Mouse (Mus musculus) c-Kit-negative CD71-positive TER-119-positive erythroid progenitor cells, embryonic 14.5 days (primary cell): ENCODE measurements around the gene Ppp1r9b.
A peak's percentile ranks its signal among the peaks of the same experiment; 100 is the strongest.

Source experiments
- DNase-seq: peaks from one replicate; pipeline ENCODE4 v3.0.0-alpha.2; 2013; ENCODE audit warnings: low read depth, low spot score

Gene Ppp1r9b

DNA sequence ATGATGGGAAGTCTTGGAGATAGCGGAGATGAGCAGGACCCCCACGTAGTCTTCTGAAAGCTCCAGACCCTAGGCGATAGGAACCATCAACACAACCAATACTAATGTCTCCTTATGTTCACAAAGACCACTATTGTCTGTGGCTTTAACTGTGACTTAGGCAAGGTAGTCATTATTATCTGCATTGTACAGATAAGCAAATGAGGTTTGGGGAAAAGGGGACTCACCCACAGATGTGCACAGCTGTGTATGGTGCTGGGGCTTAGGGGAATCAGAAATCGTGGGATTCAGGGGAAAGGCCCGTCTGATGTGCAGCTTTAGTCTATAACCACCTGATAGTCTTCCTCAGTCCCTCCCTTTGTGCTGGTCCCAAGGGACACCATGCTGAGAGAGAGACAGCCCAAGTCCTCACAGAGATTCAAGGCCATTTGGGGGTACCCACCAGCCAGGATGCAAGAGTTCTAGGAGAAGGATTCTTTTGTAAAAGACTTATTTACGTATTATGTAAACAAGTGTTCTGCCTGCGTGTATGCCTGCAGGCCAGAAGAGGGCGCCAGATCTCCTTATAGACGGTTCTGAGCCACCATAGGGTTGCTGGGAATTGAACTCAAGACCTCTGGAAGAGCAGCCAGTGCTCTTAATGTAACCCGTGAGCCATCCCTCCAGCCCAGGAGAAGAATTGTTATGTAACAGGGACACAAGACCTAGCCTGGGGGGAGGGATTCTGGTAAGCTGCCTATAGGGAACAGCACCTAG lies 31.6 kb downstream of the Ppp1r9b start:
- no peak for DNase-seq

DNA sequence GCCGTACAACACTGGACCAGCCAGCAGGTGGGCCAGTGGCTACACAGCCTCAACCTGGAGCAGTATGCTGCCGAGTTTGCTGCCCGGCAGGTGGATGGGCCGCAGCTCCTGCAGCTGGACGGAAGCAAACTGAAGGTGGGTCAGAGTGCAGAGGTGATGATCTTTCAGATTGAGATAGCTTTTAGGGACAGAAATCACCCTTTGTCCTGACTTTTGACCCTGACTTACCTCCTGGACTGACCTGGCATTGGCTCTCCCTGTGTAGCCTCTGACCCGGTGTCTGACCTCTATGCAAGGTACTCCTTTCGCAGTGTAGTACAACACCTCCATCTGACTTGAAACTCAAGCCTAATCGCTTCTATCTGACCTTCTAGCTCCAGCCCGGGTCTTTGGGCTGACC lies 32.6 kb downstream of the Ppp1r9b start:
- no peak for DNase-seq

DNA sequence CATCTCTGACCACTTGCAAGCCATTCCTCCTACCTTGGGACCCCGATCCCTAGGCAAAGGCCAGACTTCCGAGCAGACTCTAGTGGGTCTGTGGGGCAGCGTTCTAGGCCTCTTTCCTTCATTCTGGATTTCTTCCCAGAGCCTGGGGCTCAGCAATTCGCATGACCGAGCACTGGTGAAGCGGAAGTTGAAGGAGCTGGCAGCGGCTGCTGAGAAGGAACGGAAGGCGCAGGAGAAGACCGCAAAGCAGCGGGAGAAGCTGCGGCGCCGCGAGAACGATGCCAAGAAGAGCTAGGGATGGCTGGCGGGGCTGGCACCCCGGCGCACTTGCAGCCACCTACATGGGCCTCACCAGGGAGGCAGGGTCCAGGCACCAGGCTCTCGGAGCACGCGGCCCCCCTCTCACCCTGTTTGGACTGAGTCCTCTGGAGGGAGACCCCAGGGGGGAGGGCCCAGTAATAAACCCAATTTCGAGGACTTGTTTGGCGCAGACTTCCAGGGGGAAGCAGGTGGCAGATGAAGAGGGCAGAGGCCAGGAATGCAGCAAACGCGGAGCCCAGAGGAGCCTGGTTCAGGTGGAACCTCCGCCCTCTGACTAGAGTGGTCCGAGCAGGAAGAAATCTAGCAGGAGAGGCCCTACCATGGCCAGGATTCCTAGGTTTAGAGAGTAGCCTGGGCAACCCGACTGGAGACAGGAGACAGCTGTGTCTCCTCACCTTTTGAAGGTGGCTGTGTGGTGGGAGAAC lies 33.8 kb downstream of the Ppp1r9b start:
- DNase-seq: no peak

DNA sequence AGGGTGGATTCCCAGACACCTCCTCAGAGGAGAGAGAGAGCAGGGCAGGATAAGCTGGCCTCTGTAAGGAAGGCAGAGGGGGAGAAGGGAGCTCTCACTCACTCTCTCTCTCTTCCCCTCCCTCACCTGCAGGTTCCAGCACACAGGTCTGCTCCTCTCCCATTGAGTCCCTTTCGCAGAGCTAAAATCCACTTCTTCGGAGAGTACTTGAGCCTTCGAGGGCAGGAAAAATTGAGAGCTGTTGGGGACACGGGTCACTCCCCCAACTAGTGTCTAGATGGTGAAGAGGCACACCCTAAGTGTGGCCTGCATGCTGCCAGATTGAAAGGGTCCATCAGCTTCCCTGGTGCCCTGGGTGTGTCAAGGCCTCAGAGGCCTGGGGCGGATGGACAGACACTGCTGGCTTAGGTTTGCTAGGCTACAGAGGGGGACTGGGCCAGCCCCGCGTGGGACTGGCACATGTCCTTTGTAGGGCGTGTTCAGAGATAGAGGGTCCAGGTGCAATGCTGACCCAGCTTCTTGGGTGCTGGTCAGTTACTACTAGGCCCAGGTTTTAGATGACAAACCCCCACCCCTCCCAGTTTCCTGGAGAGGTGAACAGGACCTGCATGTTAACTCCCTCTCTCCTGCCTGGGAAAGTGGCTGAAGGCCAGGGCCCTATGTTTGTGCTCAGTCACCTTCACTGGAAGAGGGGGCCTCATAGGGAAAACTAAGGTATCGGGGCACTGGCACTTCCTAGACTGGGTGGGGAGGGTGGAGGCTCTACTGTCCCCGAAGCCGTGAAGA lies 34.6 kb downstream of the Ppp1r9b start:
- no peak for DNase-seq

DNA sequence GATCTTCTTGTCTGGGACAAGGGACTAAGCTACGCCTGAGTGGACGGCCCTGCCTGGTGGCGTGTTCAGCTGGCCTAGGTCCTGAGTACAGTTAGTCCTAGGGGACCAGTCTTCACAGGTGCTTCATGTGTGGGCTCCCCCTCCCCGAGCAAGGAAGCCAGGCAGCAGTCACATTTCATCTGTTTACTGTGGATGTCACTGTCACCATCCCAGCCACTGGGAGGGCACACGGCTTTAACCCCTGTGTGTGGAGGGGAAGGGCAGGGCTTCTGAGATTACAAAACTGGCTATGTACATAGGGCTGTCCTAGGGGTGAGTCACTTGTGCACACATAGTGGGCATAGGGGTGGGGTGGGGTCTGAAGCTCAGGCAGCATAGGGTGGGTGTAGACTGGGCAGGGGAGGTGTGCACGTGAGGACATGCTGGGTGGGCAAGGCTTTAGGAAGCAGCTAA lies 35.3 kb downstream of the Ppp1r9b start:
- DNase-seq: no peak

DNA sequence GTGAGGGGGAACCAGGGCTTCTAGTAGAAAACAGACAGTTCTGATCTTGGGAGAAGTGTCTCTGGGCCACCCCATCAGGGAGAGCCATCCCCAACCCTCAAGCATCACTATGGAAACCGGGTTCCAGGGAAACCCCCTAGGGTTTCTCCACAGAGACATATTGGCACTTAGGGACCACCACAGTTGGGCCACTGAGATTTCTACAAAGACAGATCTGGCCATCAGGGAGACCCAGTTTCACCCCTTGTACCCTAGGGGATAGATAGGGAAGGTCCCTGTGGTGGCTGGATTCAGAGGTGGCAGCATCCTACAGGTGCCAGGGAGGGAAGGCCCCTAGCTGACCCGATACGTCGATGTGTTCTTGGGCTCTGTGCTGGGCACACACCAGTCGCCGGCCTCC lies 36.0 kb downstream of the Ppp1r9b start:
- no peak for DNase-seq

DNA sequence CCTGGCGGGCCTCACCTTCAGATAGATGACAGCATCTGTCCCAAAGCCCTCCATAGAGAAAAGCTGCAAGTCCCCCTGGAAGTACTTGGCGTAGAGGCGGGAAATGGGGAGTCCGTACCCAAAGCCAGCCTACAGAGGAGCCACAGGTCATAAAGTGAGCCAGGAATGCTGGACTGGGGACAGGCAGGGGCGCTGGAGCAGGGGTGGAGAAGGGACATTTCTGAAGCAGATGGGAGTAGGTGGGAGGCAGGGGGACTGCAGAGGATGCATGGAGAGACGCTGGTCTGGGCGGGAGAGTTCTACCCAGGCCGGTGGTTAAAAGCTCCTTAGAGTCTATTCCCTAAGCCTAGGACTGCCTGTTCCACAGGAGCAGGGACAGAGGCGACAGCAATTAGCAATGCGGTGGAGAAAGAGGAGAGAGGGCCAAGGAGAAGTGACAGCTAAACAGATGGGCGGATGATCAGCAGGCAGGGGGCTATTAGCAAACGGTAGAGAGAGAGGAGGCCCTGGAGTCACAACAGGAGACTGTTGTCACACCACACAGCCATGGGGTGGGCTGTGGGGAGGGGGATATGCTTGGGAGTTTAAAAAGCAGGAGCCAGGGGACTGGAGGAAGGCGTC lies 37.1 kb downstream of the Ppp1r9b start:
- DNase-seq: no peak

DNA sequence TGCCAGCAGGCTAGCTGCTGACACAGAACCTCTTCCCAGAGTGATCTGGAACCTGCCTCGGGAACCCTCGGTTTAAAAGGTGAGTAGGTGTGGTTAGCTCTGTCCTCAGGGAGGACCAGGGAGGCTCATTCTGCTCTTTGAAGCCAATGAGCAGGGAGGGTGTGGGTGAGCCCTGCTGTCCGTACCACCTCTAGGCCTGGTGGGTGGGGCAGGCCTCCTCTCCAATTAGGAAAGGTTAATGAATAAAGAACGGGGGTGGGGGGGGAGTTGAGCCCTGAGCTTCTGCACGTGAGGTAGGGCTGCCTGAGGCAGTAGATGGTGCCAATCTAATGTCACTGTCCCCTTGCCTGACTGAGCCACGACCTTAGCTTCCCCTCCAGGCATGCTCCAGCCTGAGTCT lies 42.1 kb downstream of the Ppp1r9b start:
- no peak for DNase-seq

DNA sequence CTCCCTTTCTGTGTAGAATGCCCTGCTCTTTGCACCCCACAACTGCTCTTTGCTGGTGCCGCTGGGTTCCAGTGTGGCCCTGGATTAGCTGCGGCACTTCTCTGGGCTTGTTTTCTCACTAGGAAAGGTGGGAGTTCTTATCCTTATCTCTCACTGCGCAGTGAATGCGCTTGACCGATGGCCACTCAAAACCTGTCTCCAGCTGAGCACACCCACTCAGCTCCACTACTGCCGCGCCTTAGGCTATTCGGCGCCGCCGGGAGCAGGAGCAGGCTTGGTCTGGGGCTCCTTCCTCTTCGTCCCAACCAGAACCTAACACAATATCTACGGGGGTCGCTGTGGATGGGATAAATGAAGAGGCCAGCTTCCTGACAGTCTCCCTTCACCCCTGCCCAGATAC lies 42.8 kb downstream of the Ppp1r9b start:
- DNase-seq: no peak

DNA sequence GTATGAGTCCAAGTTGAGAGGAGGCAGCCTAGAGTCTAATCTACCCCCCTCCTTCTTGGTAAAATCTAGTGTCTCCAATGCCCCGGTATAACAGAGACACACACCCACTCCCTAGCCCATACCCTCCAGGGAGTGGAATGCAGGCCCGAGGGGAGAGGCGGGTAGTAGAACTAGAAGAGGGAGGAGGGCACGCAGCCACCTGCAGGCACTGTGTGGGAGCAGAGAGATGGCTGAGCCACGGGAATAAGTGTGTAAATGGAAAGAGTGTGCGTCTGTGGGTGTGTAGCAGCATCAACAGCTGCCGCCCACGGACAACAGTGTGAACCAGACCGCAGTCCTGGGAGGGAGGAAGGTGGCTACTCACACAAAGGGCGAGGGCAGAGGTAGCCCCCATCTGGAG lies 44.1 kb downstream of the Ppp1r9b start:
- DNase-seq: no peak

DNA sequence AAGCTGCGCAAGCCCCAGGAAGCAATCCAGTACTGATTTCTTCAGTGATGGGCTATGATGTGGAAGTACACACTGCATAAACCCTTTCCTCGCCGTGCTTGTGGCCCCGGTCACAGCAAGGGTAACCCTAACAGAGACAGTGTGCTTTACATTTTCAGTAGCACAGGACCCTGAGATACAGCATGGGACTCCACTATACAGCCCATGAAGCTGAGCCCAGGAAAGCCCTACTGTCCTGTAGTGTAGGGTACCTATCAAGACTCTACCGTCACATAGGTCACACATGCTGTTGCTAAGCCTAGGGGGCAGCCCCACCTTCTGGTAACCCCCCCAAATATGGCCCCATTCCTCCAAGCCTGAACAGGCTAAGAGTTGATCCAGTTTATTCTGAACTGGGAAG lies 45.7 kb downstream of the Ppp1r9b start:
- DNase-seq: no peak

DNA sequence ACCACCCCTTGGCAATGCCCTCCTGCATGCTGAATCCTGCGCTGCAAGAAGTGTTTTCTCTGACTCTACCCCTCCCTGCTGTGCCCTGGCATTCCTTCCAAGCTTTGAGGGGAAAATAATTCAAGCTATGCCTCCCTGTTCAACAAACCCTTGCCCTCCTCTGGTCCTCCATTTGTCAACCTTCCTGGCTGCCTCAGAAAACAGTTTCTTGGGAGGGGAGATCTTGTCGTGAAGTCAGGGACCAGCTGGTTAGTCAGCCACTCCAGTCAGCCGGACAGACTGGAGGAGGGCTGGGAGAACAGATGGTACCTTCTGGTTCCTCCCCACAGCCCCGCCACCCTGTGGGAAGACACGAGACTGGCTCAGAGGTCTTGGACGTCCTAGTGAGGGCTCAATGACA lies 46.5 kb downstream of the Ppp1r9b start:
- DNase-seq: no peak

DNA sequence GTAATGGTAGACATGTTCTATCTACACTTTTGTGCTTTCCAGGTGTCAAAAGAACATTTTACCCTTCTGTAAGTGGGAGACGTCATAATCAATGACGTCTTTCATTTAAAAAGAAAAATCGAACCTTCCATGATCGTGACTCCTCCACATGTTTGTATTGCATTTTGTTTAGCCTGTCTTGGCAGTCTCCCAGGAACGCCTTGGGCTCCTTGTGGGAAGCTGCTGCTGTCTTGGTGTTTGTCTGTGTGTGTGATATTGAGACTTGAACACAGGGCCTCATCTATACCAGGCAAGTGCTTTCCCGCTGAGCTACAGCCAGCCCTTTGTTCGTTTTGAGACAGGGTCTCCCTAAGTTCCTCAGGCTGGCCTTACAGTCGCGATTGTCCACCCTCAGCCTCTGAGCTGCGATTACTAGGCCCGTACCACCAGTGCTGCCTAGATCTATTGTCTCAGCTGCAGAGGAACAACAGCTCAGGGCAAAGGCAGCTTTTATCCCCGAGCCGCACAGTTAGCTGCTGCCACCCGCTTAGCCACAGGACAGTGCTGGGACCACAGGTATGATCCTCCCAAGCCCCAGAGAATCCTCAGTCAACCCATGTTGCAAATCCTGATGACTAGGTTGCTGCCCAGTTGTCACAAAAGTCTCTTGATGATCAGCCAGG lies 47.5 kb downstream of the Ppp1r9b start:
- DNase-seq: no peak

DNA sequence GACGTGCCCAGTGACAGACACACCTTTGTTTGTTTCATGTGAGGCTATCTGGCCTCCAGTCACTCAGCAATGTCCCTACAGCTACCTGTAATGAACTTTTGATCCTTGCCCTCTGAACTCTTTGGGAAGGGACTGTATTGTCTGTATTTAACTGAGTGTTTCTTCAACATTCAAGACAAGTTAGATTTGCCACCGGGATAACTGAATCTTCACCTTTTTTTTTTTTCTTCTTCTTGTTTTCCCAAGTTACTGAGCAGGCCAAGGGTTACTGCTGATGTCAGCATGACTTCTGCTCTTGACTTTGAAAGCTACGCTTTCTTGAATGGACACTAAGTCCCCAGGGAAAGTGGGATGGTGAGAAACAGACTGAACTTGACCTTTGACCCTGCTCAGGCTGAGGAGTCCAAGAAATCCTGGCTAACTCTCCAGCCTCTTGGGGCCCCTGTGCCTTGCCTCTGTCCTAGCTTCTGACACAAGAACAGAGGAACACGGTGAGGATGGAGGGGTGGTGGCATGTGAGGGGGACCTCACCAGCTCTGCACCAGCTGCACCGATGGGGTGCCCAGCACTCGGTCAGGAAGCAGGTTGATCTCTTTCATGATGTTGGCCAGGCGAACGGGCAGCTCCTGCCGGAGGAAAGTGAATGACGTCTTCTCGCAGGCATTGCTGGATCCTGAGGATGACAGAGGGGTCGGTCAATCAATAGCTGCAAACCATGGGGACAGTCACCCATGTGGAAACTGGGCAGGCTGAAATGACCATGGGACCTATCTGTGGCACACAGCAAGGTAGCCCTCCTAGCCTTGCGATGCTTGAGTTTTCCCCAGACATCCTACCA lies 48.2 kb downstream of the Ppp1r9b start:
- DNase-seq: no peak

DNA sequence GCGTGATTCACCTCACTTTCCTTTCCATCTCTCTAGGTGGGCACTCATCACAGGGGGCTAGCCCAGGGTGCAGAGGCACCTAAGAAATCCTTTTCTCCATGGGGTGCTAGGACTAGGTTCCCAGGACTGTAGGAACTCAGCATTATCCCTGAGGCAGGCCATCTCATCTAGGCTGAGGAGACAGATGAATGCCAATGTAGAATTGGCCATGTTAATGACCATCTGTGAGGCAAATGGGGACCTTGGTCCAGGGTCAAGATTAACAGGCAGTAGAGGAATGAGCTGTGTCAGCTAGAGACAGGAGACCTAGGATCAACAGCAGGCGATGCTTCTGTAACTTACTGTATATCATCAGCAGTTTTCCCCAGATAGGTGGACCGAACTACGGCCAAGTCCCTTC lies 48.9 kb downstream of the Ppp1r9b start:
- no peak for DNase-seq

DNA sequence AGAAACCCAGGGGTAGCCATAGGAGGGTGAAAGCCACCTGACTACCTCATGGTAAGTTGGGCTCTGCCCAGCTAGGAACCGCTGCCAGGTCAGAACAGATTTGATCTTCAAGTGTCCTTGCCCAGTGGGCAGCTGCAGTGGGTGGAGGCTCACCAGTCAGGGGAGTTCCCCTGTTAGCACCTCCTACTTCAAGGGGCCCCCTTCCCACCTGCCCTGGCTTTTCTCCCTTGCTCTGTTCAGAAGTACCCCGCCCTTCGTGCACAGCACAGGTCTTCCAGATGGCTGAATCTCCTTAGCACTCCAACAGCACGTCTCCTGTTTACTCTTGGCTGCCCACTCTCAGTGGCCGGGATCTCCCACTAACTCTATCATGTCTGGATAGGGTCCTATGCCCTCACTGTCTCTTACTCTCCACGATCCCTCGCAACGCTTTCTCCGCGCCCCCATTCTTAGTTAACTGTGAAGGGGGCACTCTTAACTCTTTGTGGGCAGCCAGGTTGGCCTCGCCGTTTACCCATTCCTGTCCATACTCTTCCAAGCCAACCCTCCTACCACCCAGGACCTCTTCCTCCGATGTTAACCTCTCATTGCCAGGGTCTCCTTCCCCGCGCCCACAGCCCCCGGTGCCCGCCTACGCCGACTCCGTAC lies 49.8 kb downstream of the Ppp1r9b start:
- peak; percentile 28 for DNase-seq

DNA sequence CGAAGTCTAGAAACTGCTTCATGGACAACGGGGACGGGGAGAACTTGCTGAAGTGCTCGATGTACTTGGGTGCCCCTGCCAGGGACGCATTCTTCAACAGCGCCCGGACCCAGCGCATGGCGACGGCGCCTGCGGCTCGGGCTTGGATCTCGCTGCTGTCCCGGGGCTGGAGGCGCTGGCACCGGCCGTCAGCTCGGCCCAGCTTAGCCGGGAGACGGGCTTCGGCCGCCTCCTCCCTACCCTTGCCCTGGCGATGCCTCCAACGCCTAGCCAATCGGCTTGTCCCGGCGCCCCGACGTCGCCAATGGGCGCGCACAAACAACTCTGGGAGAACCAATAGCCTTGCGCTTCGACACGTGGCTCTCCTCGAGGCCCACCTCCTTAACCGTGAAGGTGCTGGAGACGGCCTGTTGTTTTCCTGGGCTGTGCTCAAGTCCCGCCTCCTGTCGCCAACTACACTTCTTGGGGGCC lies 50.3 kb downstream of the Ppp1r9b start, which contains the start of gene Pdk2:
Gene Pdk2, minus strand, starts transcription at position 216 of the 471 bp plus-strand sequence.
- peak; percentile 91 for DNase-seq

DNA sequence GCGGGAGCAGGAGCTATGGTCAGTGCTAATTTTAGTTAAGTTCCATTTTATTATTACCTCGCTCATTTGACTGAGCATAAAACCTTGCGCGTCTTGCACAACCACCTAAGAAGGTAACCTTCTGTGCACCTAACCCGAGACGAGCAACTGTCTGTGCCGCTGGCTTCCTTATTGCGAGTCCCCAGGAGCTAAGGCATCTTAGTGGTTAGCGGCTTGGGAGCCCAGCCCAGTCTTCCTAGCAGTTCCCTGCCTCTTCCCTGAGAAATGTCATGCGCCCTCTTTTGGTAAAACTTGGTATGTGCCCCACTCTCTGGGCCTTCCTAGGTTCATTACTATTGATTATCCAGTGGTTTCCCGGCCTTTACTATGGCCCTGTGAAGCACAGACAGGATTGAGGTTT lies 51.3 kb downstream of the Ppp1r9b start:
- DNase-seq: peak; percentile 83

DNA sequence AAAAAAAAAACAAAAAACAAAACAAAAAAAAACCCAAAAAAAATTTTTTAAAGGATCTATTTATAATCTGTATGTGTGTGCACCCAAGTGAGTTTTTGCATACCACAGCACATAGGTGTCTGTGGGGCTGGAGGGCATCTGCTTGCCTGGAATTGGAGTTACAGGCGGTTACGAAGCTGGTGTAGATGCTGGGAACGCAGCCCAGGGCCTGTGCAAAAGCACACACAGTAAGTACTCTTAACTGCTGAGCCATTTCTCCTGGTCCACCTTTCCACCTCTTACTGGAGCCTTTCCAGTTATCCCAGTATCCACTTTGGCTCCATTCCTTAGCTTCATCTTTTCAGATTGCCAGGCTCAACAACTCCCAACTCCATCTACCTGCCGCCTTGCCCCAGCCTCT lies 52.2 kb downstream of the Ppp1r9b start:
- DNase-seq: no peak

DNA sequence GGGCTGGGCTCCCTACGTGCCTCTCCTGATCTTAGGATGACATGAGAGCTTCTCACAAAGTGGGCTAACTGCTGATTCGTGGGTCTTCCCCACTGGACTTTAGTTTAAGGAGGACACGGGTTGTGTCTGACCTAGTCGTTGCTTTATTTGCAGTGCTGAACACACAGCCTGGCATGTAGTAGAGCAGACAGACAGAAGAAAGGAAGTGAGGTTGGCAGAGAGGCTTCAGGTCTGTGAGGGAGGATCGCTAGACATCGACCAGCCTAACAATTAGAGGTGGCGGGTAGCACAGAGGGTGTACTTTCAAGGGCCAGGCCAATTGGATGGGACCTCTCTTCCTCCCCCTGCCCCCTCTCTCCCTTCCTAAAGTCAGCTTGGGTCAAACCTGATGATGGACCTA lies 52.8 kb downstream of the Ppp1r9b start:
- DNase-seq: no peak
